Mouse (Mus musculus): ENCODE results near the gene Celsr2. TPM values are rescaled to one million over a fixed set of nuclear protein-coding genes. Genes with fewer than 3 reads are reported as not detected.

Celsr2 gene
- polyA plus RNA-seq, 1 experiment from 2014 or later, result 59.4 TPM

Other genes with a start within 250 kb of the Celsr2 start
- 10.2 and 10.3 TPM in 2 replicates for gene Amigo1, start 229.2 kb downstream of the Celsr2 start, polyA plus RNA-seq (2014; fragmentation: Nextera tagmentation; extraction: Ambion mirVana)
- gene Cyb561d1, start 214.3 kb downstream of the Celsr2 start, polyA plus RNA-seq (2014; fragmentation: Nextera tagmentation; extraction: Ambion mirVana), result 2.7 and 4.3 TPM in 2 replicates
- 26.5 and 27.9 TPM in 2 replicates for gene Atxn7l2, start 204.6 kb downstream of the Celsr2 start, polyA plus RNA-seq (2014; fragmentation: Nextera tagmentation; extraction: Ambion mirVana)
- gene Sypl2, start 188.9 kb downstream of the Celsr2 start, polyA plus RNA-seq (2014; fragmentation: Nextera tagmentation; extraction: Ambion mirVana), result 0.42 and 0.43 TPM in 2 replicates
- gene Psma5, start 158.6 kb downstream of the Celsr2 start, polyA plus RNA-seq (2014; fragmentation: Nextera tagmentation; extraction: Ambion mirVana), result 249 and 256 TPM in 2 replicates
- 23.4 and 28.6 TPM in 2 replicates for gene Sort1, start 131.5 kb downstream of the Celsr2 start, polyA plus RNA-seq (2014; fragmentation: Nextera tagmentation; extraction: Ambion mirVana)
- not detected in 2 replicates for gene Mybphl, start 50.6 kb downstream of the Celsr2 start, polyA plus RNA-seq (2014; fragmentation: Nextera tagmentation; extraction: Ambion mirVana)
- gene Psrc1, start 31.7 kb downstream of the Celsr2 start, polyA plus RNA-seq (2014; fragmentation: Nextera tagmentation; extraction: Ambion mirVana), result 7.4 and 12.4 TPM in 2 replicates
- gene Sars, start 29.7 kb upstream of the Celsr2 start, polyA plus RNA-seq (2014; fragmentation: Nextera tagmentation; extraction: Ambion mirVana), result 205 and 217 TPM in 2 replicates
- 1.6 and 1.9 TPM in 2 replicates for gene 1700013F07Rik, start 118.6 kb upstream of the Celsr2 start, polyA plus RNA-seq (2014; fragmentation: Nextera tagmentation; extraction: Ambion mirVana)
- 18.8 and 21.8 TPM in 2 replicates for gene 5330417C22Rik, start 121.0 kb upstream of the Celsr2 start, polyA plus RNA-seq (2014; fragmentation: Nextera tagmentation; extraction: Ambion mirVana)
- 45.5 and 63.0 TPM in 2 replicates for gene Tmem167b, start 146.9 kb upstream of the Celsr2 start, polyA plus RNA-seq (2014; fragmentation: Nextera tagmentation; extraction: Ambion mirVana)
- 63.4 and 63.6 TPM in 2 replicates for gene Taf13, start 156.1 kb upstream of the Celsr2 start, polyA plus RNA-seq (2014; fragmentation: Nextera tagmentation; extraction: Ambion mirVana)
- gene Wdr47, start 175.7 kb upstream of the Celsr2 start, polyA plus RNA-seq (2014; fragmentation: Nextera tagmentation; extraction: Ambion mirVana), result 83.3 and 123 TPM in 2 replicates
- gene Clcc1, start 238.4 kb upstream of the Celsr2 start, polyA plus RNA-seq (2014; fragmentation: Nextera tagmentation; extraction: Ambion mirVana), result 36.2 and 49.1 TPM in 2 replicates

All from midbrain, embryonic 14.5 days (tissue).